Mouse (Mus musculus) kidney, postnatal 10 days (tissue): ENCODE data around the gene Hhex.

Experiments used
- DNase-seq: peaks from one replicate; pipeline ENCODE4 v3.0.0; 2021; ENCODE audit warnings: mixed read lengths

Gene Hhex

GRCm38 (mm10) chr19:37434263-37434951, at the start of gene Hhex:
Gene Hhex, plus strand, starts transcription at chr19:37434810.
- peak; percentile 91 for DNase-seq

- DNase-seq, result no peak
Observed at GRCm38 (mm10) chr19:37386126-37386525, 48.5 kb upstream of the Hhex start.

DNA sequence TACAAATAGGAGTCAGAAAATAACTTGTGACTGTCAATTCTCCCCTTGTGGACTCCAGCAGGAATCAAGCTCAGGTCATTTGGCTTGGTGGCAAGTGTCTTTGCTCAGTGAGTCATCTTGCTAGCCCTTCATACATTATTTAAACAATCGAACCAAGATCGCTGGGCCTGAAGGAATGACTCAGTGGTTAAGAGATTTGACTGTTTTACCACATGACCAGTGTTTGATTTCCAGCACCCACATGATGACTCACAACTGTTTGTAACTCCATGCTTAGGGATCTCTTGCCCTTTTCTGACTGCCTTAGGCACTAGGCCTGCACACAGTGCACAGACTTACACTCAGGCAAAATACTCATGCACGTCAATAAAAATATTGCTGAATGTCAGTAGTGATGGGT, 42.7 kb upstream of the Hhex start:
- no peak for DNase-seq

DNA sequence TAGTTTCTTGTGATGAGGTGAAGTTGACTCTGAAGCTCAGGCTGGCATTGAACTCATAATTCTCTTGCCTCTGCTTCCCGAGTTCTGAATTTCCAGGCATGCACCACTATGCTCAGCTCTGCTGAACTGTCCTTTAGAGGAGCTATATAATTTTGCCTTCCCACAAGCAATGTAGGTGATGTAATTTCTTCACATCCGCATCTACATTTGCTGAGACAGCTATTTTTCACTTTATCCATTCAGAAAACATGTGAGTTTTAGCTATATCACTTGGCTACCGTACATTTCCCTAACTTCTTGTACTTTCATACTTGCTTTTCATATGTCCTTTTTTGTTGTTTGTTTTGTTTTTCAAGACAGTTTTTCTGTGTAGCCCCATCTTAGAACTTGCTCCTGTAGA, 38.3 kb upstream of the Hhex start:
- DNase-seq, result no peak

- DNase-seq, result no peak
Observed at GRCm38 (mm10) chr19:37400936-37401335, 33.7 kb upstream of the Hhex start.

GRCm38 (mm10) chr19:37418294-37418693, 16.3 kb upstream of the Hhex start:
- peak; percentile 44 for DNase-seq

DNA sequence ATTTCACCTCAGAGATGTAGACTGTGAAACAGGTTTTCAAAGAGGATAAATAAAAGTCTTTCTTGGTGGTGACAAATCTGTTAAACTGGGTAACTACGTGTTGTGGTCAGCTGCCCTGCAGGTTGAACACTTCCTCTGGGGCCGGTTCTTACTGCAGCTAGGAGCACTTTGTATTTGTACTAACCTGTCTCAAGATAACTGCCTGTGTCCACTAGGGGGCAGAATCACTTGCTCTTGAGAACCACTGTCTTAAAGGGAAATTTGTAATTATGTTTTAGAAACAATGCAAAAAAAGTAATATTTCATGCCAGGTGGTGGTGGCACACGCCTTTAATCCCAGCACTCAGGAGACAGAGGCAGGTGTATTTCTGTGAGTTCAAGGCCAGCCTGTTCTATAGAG, 15.0 kb upstream of the Hhex start:
- peak; percentile 75 for DNase-seq

GRCm38 (mm10) chr19:37428589-37428988, 6.0 kb upstream of the Hhex start:
- no peak for DNase-seq

- no peak for DNase-seq
Observed at GRCm38 (mm10) chr19:37431139-37431756, 3.4 kb upstream of the Hhex start.

- no peak for DNase-seq
Observed at GRCm38 (mm10) chr19:37432868-37433570, 1.6 kb upstream of the Hhex start.

- DNase-seq, result peak; percentile 38
Observed at GRCm38 (mm10) chr19:37433895-37434262, 731 bp upstream of the Hhex start.

GRCm38 (mm10) chr19:37435041-37435852, 637 bp downstream of the Hhex start:
- DNase-seq, result peak; percentile 72

DNA sequence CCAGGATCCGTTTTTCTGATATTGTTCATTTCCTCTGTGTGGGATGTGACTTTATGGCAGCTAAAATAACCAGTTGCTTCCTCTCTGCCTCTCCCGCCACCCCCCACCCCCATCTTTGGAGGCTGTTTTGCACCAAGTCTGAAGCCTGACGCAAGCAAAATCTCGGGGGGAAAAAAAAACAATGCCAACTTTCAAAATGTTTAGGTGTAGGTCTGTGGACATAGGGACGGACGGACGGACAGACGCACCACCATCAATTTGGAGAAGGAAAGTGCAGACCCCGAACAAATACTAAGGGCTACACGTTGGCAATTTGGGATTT, 1.2 kb downstream of the Hhex start:
- DNase-seq, result peak; percentile 58

- DNase-seq, result peak; percentile 60
Observed at GRCm38 (mm10) chr19:37436514-37437288, 2.1 kb downstream of the Hhex start.

DNA sequence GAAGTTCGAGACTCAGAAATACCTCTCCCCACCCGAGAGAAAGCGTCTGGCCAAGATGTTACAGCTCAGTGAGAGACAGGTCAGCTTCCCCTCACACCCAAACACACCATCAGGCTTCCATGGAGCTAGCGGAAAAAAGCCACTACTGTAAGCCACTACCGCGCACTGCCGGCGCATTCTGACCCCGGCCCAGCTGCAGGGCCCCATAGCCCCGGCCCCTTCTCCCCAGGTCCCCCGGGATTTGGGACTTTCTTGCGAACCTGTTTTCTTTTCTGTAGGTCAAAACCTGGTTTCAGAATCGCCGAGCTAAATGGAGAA, 2.6 kb downstream of the Hhex start:
- no peak for DNase-seq

- no peak for DNase-seq
Observed at GRCm38 (mm10) chr19:37440181-37440580, 5.6 kb downstream of the Hhex start.

GRCm38 (mm10) chr19:37440708-37441475, 6.3 kb downstream of the Hhex start:
- DNase-seq, result no peak

DNA sequence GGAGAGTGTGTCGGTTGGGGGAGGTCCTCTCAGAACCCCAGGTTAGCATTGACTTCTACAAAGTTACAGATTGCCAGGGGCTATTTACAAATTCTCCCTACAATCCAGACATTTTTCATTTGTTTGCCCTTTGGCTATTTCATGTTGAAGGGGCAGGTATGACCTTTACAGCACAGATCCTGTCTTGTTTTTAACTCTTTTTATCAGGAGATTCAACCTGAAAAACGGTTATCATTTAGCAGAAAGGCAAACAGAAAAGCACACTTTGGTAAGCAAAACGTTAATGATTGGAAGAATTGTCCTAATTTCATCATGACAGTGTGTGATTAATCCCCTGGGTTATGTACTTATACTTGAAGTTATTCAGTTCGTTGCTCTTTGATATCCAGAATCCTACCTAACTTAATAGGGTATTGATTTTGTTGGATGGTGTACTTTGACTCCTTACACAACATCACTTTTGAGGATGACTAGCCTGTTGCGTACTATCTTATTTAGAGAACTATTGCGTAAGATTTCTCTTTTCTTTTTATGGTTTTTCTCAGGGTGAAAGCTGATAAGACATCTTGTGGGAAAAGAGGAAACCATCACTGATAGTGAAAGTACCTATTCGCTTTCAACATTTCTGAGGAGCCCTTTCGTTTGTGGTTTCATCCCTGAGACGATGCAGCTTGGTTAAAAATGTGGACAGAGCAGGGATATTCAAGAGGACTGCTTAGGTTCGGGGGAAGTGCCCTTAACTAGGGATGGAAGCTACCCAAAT, 8.1 kb downstream of the Hhex start:
- DNase-seq, result no peak

DNA sequence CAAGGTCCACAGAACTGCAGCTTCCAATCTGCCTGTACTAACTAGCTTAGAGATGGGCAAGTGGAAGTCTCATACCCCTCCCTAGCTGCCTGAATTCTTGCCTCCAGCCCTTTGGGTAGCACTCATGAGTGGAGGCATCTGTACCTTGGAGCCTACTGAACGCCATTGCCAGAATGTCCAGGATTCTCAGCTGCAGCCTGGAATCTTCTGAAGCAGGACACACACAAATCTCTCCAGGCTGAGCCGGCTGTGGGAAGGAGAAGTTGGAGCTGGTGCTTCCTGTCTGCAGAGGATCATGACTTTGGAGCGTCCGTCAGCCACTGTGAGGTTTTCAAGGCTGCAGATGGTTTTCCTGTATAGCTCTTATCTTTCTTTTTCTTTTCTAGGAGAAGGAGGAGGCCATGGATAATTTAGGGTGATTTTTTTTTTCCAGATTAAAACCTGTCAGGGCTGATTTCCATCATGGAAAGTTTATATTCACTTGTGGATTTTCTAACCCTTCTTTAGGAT, 9.1 kb downstream of the Hhex start:
- DNase-seq, result peak; percentile 24

GRCm38 (mm10) chr19:37448212-37448611, 13.6 kb downstream of the Hhex start:
- no peak for DNase-seq

- DNase-seq, result no peak
Observed at GRCm38 (mm10) chr19:37449246-37449645, 14.6 kb downstream of the Hhex start.
